Mouse (Mus musculus): ENCODE measurements around the gene Npas1. TPM values are rescaled to one million over a fixed set of nuclear protein-coding genes. Genes with fewer than 3 reads are reported as not detected.

The Npas1 gene
- polyA plus RNA-seq (2017; shearing (Covaris generic)) = 0.39 TPM

GRCm38 (mm10) chr7:16477628-16478027, at the start of gene Npas1:
Npas1 (minus strand) TSS chr7:16477728.

GRCm38 (mm10) chr7:16452587-16453073, 24.9 kb downstream of the Npas1 start, which contains the start of gene Tmem160:
Tmem160 (plus strand) TSS chr7:16452779.

Other genes with a start within 250 kb of the Npas1 start
- gene C5ar2, start 233.6 kb downstream of the Npas1 start, polyA plus RNA-seq (2017; shearing (Covaris generic)) = not detected
- gene C5ar1, start 218.2 kb downstream of the Npas1 start, polyA plus RNA-seq (2017; shearing (Covaris generic)) = not detected
- gene Inafm1, start 204.1 kb downstream of the Npas1 start, polyA plus RNA-seq (2017; shearing (Covaris generic)) = 7.2 TPM
- gene Ccdc9, start 190.9 kb downstream of the Npas1 start, polyA plus RNA-seq (2017; shearing (Covaris generic)) = 119 TPM
- 52.4 TPM for gene Bbc3, start 169.3 kb downstream of the Npas1 start, polyA plus RNA-seq (2017; shearing (Covaris generic))
- 111 TPM for gene Sae1, start 89.9 kb downstream of the Npas1 start, polyA plus RNA-seq (2017; shearing (Covaris generic))
- 22.6 TPM for gene Zc3h4, start 76.8 kb downstream of the Npas1 start, polyA plus RNA-seq (2017; shearing (Covaris generic))
- 64.3 TPM for gene Tmem160, start 24.9 kb downstream of the Npas1 start, polyA plus RNA-seq (2017; shearing (Covaris generic))
- gene Arhgap35, start 137.3 kb upstream of the Npas1 start, polyA plus RNA-seq (2017; shearing (Covaris generic)) = 8.7 TPM
- gene Ceacam15, start 198.0 kb upstream of the Npas1 start, polyA plus RNA-seq (2017; shearing (Covaris generic)) = not detected
- not detected for gene Ceacam9, start 244.2 kb upstream of the Npas1 start, polyA plus RNA-seq (2017; shearing (Covaris generic))